In genomic region chr4:33524481-33525141, GRCm38 (mm10) we compare ENCODE assay signal across 9 mouse cellular contexts.
A peak's percentile ranks its signal among the peaks of the same experiment; 100 is the strongest.
DNase-seq lines count a peak whose midpoint lies in the region; ATAC-seq and TF ChIP-seq lines count a peak whose summit lies in the region.
"Had no signal": no experiment of that assay in that cellular context is flagged by ENCODE, and none has a peak within 500 bp of the region (broad histone marks: within the 10 kb centered on the region; RNA-seq: fewer than 3 reads in every experiment).

No protein-coding gene starts in this region.

- H3K27ac ChIP-seq in liver, adult 2 months (replicated peaks; ENCODE audit: insufficient read depth, low read depth, low read length): no peak overlapping the region
- no peak overlapping the region for H3K27ac ChIP-seq in liver, embryonic 12.5 days
- no peak overlapping the region for H3K27ac ChIP-seq in midbrain, postnatal 0 days (ENCODE audit: low read depth, low read length)
- H3K27ac ChIP-seq: heart, embryonic 13.5 days had no signal

- 70% methylated on average over 10 of the region's 10 CpGs for WGBS in liver, adult 2 months
- WGBS in liver, embryonic 12.5 days (ENCODE audit: insufficient replicate concordance): 75% methylated on average over 10 of the region's 10 CpGs
- WGBS in midbrain, postnatal 0 days: 79% methylated on average over 10 of the region's 10 CpGs

- no peak overlapping the region for H3K4me3 ChIP-seq in liver, adult 2 months (ENCODE audit: insufficient read depth, low read depth, low read length)
- H3K4me3 ChIP-seq in liver, embryonic 12.5 days: no peak overlapping the region
- no peak overlapping the region for H3K4me3 ChIP-seq in midbrain, postnatal 0 days (ENCODE audit: low read depth, low read length)
- H3K4me3 ChIP-seq: heart, embryonic 13.5 days had no signal

- DNase-seq in liver, adult 2 months (ENCODE audit: extremely low read depth, low read depth, low spot score): peak; percentile 27
- DNase-seq in adrenal gland, postnatal 36 days: peak; percentile 81 to 86
- DNase-seq in gastrocnemius, adult 18-20 months (ENCODE audit: low spot score): peak; percentile 46
- DNase-seq in kidney, postnatal 36 days: peak; percentile 20 to 43
- peak; percentile 90 for DNase-seq in midbrain, postnatal 0 days (ENCODE audit: low spot score)
- no peak for DNase-seq in yolk sac, embryonic 10.5 days (ENCODE audit: low spot score)
- no peak for DNase-seq in thymus, postnatal 25 days

- no peak for TF ChIP-seq POLR2A in liver, adult 2 months (IDR thresholded peaks at IDR 0.05; ENCODE audit: extremely low read depth, insufficient read depth, low read length)

- no peak overlapping the region for H3K9ac ChIP-seq in liver, adult 2 months (ENCODE audit: low read depth, low read length)
- H3K9ac ChIP-seq in liver, embryonic 12.5 days: no peak overlapping the region
- H3K9ac ChIP-seq in midbrain, postnatal 0 days (replicated peaks; ENCODE audit: low read length, poor library complexity, severe bottlenecking): no peak overlapping the region
- H3K9ac ChIP-seq: heart, embryonic 13.5 days had no signal

- no peak for ATAC-seq in liver, embryonic 12.5 days
- ATAC-seq in midbrain, postnatal 0 days (ENCODE audit: low FRiP score): peak; percentile 66; the same call in 1 of the 2 replicates

- no peaks in the 10 kb centered on the region for H3K36me3 ChIP-seq in liver, adult 2 months (ENCODE audit: control insufficient read depth, insufficient read depth, low read length)
- H3K36me3 ChIP-seq in liver, embryonic 12.5 days: no peaks in the 10 kb centered on the region
- H3K36me3 ChIP-seq in midbrain, postnatal 0 days (ENCODE audit: insufficient read depth, low read length): no peaks in the 10 kb centered on the region
- H3K36me3 ChIP-seq: heart, embryonic 13.5 days had no signal

- H3K4me2 ChIP-seq in liver, embryonic 12.5 days: no peak overlapping the region
- H3K4me2 ChIP-seq in midbrain, postnatal 0 days (ENCODE audit: low read depth, low read length, poor library complexity, severe bottlenecking): no peak overlapping the region
- H3K4me2 ChIP-seq: heart, embryonic 13.5 days had no signal

- H3K4me1 ChIP-seq in liver, adult 2 months (ENCODE audit: control insufficient read depth, insufficient read depth, low read length): 0 out of 2 replicates have a peak, but pooled peaks cover 1% of the 10 kb centered on the region
- no peaks in the 10 kb centered on the region for H3K4me1 ChIP-seq in liver, embryonic 12.5 days
- no peaks in the 10 kb centered on the region for H3K4me1 ChIP-seq in midbrain, postnatal 0 days (ENCODE audit: insufficient read depth, low read length)

- TF ChIP-seq CTCF in liver, adult 2 months (IDR thresholded peaks at IDR 0.05; ENCODE audit: low read depth, low read length): no peak
- TF ChIP-seq CTCF in midbrain, postnatal 0 days (IDR thresholded peaks at IDR 0.05): no peak

- H3K9me3 ChIP-seq in liver, embryonic 12.5 days (replicated peaks): no peaks in the 10 kb centered on the region
- no peaks in the 10 kb centered on the region for H3K9me3 ChIP-seq in midbrain, postnatal 0 days (ENCODE audit: low read length)
- H3K9me3 ChIP-seq: heart, embryonic 13.5 days had no signal

- H3K27me3 ChIP-seq in liver, adult 2 months (ENCODE audit: control insufficient read depth, insufficient read depth, low read length): no peaks in the 10 kb centered on the region
- H3K27me3 ChIP-seq in liver, embryonic 12.5 days (replicated peaks): 0 out of 2 replicates have a peak, but pooled peaks cover 2% of the 10 kb centered on the region
- no peaks in the 10 kb centered on the region for H3K27me3 ChIP-seq in midbrain, postnatal 0 days (ENCODE audit: insufficient read depth, low read length)

- H3K79me2 ChIP-seq in liver, adult 2 months (ENCODE audit: control insufficient read depth, insufficient read depth, low read length): no peaks in the 10 kb centered on the region

Comparison
In these comparisons a context has a peak if more than half of its experiments do, and no peak if none do; other contexts are left out.
1. DNase-seq: peak in liver, adult 2 months (single experiment), adrenal gland, postnatal 36 days (2 of 2), gastrocnemius, adult 18-20 months (single experiment), kidney, postnatal 36 days (2 of 2) and midbrain, postnatal 0 days (single experiment); none in yolk sac, embryonic 10.5 days (single experiment) and thymus, postnatal 25 days (single experiment).